Mouse (Mus musculus) kidney, adult 9 months (tissue): ENCODE data around the gene Sumf2.
A peak's percentile ranks its signal among the peaks of the same experiment; 100 is the strongest.
"Not testable (repeated sequence)": the region's sequence is repeated elsewhere in the genome, so short reads cannot be mapped to it uniquely, and the experiment has no call there.

Experiments
- DNase-seq: peaks from one replicate; pipeline ENCODE4 v3.0.0; 2022

Sumf2 gene

DNA sequence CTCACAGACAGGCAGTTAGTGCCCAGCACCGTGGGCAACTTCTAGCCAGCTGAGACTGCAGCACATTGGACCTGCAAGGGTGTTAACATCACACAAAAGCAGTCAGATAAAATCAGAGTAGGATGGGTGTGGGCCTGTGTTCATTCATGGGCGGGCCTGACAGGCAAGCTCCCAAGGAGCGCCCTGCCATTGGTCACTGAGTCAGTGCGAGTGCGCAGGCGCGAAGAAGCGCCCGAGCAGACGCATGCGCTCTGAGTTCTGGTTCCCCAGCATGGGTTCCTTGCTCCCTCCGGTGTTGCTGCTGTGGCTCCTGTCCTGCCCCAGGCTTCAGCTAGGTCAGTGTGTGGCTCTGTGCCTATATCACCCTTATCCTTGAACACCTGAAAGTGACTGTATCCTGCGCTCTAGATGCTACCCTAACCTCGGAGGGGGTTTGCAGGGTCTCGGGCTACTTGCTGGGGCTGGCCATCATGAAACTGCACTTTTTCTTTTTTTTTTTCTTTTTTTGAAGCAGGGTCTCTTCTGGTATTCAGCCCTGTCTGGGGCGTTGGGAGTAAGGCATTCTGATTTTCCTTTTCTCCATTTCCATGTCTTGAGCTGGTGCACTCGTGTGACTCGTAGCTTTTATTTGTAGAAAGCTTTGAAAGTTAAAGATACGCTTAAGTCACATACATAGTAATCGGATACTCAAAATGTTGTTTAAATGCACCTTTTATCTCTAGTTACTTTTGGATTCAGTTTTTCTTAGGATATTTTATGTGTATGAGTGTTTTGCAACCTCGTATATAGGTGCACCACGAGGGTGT, at the start of gene Sumf2:
Sumf2 (plus strand) TSS at position 235 of the 806 bp plus-strand sequence.
- peak; percentile 97 for DNase-seq

DNA sequence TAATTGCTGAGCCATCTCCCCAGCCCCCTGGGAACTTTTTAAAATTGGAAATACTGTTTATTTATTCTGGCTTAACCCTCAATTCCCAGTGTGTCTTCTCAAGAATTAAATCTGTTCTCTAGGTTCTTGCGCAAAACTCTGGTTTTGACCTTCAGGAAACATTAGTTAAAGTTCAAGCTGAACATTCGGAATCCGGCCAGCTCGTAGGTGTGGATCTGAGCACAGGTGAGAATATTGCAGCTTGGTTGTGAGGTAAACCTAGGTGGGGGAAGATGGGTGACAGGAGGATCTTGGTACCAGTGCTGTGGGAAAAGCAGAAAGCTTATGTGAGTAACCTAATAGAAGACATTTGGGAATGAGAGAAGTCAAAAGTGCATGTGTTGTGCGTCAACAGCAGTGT, 1.9 kb upstream of the Sumf2 start:
- no peak for DNase-seq

GRCm38 (mm10) chr5:129847558-129847820, 703 bp downstream of the Sumf2 start:
- DNase-seq = no peak

GRCm38 (mm10) chr5:129855163-129855562, 8.4 kb downstream of the Sumf2 start:
- no peak for DNase-seq

- DNase-seq = no peak
Measured at GRCm38 (mm10) chr5:129856414-129856813, 9.6 kb downstream of the Sumf2 start.

DNA sequence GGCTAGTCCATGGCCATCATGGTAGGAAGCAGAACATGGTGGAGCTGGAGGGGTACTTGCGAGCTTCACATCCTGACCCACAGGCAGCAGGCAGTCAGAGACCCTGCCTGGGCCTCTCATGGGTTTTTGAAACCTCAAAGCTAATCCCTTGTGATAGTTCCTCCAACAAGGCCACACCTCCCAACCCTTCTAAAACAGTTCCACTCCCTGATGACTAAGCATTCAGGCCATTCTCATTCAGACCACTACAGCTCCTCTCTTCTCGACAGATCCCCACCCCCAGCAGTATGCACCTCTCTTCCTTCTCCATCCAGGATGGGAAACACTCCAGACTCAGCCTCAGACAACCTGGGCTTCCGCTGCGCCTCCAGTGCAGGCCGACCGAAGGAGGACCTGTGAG, 15.5 kb downstream of the Sumf2 start:
- DNase-seq = no peak

GRCm38 (mm10) chr5:129864467-129864866, 17.7 kb downstream of the Sumf2 start:
- peak; percentile 53 for DNase-seq

- DNase-seq = no peak
Measured at GRCm38 (mm10) chr5:129865841-129866240, 19.1 kb downstream of the Sumf2 start.

DNA sequence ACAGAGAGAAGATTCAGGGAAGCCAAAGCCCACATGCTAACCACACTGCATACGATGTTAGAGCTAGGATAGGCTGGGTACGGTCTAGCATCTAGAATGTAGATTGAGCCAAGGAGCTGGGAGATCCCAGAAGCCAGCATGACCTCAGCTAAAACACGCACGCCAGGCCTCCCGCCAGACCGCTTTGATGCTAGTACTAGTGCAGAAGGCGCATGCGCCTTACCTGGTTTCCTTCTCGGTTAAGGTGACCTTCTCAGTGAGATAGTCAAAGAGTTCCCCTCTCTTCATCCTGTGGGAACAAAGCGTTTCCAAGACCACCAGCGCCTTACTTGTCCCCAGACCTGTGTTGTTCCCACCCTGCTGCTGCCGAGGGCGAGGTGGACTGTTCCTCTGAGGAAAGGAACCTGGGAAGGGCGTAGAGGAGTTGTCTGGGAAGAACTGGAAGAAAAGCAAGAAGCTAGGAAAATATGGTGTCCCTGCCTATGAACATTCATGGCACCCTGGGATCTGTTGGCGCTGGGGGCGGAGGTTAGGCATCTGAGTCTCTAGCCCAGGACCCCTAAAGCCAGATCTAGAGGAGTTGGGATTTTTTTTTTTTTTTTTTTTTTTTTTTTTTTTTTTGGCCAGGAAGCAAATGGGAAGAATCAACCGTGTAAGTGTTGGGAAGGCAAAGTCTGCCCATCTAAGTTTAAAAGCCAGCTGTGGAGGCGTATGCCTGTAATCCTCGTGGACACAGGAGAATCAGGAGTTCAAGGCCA, 22.6 kb downstream of the Sumf2 start:
- no peak for DNase-seq

GRCm38 (mm10) chr5:129871238-129871637, 24.5 kb downstream of the Sumf2 start:
- no peak for DNase-seq

DNA sequence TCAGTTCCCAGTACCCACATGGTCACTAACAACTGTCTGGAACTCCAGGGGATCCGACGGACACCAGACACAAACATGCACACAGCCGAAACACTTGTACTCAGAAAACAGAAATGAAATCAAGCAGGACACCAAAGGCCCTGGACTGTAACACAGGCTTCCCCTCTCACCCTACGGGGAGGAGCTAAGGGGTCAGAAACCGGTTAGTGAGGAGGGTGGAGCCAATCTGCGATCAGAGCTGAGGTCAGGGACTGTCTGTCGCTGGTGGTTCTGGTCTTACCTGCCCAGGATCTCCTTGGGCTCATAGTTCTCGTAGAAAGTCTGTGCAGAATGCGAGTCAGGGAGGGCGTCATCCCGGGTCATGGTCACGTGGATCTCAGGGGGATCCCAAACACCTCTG, 27.2 kb downstream of the Sumf2 start:
- no peak for DNase-seq

DNA sequence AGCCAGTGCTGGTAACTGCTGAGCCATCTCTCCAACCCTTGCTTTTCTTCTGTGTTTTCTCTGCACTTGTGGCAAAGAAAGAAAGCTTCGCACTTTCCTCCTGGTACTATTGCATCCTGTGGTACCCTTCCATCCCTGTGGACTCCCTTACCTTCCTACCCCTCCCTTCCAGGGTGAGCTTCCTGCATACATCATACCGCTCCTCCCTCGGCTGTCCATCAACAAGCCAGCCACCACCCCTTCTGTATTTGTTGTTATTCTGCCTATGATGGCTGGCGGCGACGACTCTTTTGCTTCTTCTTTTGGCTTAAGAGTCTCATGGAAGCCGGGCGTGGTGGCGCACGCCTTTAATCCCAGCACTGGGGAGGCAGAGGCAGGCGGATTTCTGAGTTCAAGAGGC, 28.3 kb downstream of the Sumf2 start:
- no peak for DNase-seq

DNA sequence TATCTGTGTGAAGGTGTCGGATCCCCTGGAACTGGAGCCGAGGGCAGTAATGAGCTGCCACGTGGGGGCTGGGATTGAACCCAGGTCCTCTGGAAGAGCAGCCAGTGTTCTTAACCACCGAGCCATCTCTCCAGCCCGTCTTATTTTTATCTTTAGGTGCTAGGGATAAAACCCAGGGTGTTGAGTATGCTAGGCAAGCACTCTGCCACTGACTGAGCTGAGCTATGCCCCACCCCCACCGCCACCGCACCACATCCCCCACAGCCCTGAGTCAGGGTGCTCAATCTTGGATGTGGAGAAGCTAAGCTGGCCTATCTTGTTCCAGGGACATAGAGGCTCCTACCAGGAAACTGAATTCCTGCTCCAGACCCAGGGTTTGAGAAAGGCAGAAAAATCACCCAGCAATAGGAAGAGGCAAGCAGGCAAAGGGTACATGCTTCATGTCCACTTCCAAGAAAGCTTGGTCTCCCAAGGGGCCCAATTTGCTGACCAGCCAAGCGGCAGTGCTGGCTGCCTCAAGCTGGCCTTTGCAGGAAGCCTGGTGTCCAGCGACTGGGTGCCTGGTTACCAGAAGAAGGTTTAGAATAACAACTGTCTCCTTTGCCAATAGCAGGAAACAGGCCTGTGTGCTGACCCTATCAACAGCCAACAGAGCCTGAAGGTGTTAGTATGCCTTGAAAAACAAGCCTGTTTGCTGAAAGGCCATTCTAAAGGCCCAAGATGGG, 31.1 kb downstream of the Sumf2 start:
- DNase-seq = no peak

- DNase-seq = peak; percentile 91
Measured at GRCm38 (mm10) chr5:129878946-129879345, 32.2 kb downstream of the Sumf2 start.

GRCm38 (mm10) chr5:129879888-129880287, 33.1 kb downstream of the Sumf2 start:
- no peak for DNase-seq

DNA sequence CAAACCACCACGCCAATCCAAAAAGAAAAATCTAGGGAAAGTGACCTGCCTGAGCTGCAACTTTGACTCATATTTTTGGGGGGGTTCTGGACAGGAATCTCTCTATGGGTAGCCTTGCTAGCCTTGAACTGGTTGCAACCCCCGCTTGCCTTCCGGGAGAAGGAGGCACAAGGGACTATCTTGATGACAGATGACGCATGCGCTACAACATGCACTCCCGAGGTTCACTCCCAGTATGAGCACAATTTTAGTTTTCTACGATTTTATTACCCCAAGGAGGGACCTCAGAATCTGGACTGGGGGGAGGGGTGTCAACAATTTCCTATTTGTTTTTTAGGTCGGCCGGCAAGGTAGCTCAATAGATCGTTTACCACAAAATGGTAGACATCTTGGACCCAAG, 39.5 kb downstream of the Sumf2 start:
- no peak for DNase-seq

DNA sequence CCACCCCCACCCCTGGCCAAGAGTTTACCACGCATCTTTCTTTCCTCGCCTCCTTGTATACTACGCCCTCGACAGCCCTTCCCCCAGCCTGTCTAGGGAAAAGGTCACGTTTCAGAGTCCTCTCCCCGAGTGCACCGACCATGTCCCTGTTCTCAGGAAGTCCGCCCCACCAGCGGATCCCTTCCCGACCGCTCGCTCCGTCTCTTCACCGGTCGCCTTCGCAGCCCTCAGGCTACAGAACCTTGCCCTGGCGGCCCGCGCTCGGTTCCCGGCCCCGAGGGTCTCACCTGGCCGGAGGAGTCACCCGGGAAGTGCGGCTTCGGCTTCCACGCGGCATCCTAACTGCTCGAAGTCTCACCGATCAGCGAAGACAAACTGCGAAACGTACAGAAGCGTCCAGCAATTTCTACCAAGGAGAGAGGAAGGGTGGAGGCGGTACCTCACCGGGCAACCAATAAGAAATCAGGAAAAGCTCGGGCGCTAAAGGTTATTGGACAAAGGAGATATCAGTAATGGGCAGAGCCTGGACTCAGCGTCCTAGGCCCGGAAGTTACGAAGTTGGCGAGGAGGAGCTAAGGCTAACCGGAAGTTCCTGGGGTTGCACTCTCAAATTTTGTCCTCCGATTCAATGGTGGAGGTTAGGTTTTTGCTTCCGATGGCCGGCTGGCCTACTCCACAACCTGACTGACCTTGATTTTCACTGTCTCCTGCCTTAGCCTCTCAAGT, 40.3 kb downstream of the Sumf2 start, which contains the start of gene Chchd2:
Chchd2 (minus strand) TSS at position 560 of the 726 bp plus-strand sequence.
- DNase-seq = peak; percentile 99

GRCm38 (mm10) chr5:129890390-129890789, 43.6 kb downstream of the Sumf2 start:
- DNase-seq = not testable (repeated sequence)

- peak; percentile 94 for DNase-seq
Measured at GRCm38 (mm10) chr5:129895198-129896088, 48.7 kb downstream of the Sumf2 start, which contains the start of gene Zbed5. Zbed5 (plus strand) TSS chr5:129895723.

DNA sequence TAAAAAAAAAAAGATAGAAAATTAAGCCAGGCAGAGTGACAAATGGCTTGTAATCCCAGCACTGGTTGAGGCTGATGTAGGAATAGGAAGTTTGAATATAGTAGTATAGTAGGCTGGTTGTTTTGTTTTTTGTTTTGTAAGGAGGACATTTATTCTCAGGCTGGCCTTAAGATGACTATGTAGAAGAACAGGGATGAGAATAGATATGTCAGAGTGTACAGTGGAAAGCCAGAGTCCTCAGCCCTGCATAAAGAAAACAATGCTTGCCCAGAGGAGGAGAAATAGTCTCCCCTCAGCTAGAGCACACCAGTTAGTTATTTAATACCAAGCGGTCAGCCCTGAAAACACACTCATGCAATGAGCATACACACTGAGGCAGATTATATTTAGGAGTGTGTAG, 51.7 kb downstream of the Sumf2 start, which contains the start of gene Phkg1:
Phkg1 (minus strand) TSS at position 101 of the 400 bp plus-strand sequence.
- no peak for DNase-seq

- no peak for DNase-seq
Measured at GRCm38 (mm10) chr5:129907775-129908174, 61.0 kb downstream of the Sumf2 start.
